Mouse (Mus musculus): ENCODE measurements at regions not wholly inside any gene's neighbourhood (a gene's known extent, or its start where the extent isn't known, plus 50 kb on each side); places are given as distances from the start of the nearest gene placed in this dataset.
"Not testable (repeated sequence)": the region's sequence is repeated elsewhere in the genome, so short reads cannot be mapped to it uniquely, and the experiment has no call there.

DNA sequence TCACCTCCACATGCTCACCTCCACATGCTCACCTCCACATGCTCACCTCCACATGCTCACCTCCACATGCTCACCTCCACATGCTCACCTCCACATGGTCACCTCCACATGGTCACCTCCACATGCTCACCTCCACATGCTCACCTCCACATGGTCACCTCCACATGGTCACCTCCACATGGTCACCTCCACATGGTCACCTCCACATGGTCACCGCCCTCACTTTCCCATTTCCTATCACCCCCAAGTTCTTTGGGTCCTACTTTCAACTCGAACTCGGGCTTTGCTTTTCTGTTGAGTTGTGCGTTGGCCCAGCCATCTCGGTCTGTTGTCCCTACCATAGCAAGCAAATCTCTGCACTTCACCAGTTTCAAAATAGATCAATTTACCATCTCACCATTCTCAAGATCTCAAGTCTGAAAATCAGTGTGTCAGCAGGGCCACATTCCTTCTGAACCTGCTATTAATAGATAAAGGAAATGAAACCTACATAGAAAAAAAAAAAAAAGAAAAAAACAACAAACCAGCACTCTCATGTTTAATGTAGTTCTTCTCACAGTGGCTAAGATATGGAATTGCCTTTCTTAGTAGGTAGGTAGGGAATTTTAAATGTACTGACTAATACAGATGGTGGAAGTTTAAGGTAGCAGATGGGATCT, 724.0 kb upstream of the 4930452B06Rik start:
- DNase-seq (ENCODE audit: extremely low spot score in 1 of 2, low spot score in 2 of 2); intact Hi-C loops (cut with DNase I): not testable (repeated sequence)

DNA sequence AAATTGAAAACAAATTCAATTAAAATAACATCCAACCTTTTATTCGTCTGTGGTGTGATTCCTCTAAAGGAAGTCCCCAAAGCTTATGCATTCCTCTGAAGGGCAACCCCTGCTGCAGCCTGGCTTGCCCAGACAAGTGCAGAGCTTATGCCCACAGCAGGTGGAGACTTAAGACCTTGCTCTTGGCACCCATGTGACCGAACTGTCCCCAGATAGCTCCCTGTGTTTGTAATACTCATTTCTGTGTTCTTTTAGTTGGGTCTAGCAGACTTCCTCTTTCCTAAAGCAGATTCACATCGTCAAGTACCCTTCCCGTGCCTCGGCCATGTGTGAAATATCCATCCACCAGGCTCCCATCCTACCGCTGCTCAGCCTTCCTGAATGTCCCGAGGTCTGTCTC, 723.1 kb upstream of the 4930452B06Rik start:
- no peak for DNase-seq (ENCODE audit: extremely low spot score in 1 of 2, low spot score in 2 of 2)
- intact Hi-C loops (cut with DNase I): no loop called here

Data from left cerebral cortex, postnatal 10 days (tissue).